Mouse (Mus musculus): ENCODE data around the gene Amotl2.
A peak's percentile ranks its signal among the peaks of the same experiment; 100 is the strongest.

The Amotl2 gene

GRCm38 (mm10) chr9:102719085-102719484 lies 2.6 kb downstream of the Amotl2 start:
- no peak for DNase-seq (ENCODE audit: low spot score in 2 of 2)

- DNase-seq (ENCODE audit: low spot score in 2 of 2) = no peak
Measured at GRCm38 (mm10) chr9:102719936-102720566, 3.6 kb downstream of the Amotl2 start.

GRCm38 (mm10) chr9:102720567-102721167 lies 4.2 kb downstream of the Amotl2 start:
- DNase-seq (ENCODE audit: low spot score in 2 of 2) = no peak

GRCm38 (mm10) chr9:102721406-102721978 lies 5.0 kb downstream of the Amotl2 start:
- no peak for DNase-seq (ENCODE audit: low spot score in 2 of 2)

- DNase-seq (ENCODE audit: low spot score in 2 of 2) = no peak
Measured at GRCm38 (mm10) chr9:102722071-102722561, 5.6 kb downstream of the Amotl2 start.

- DNase-seq (ENCODE audit: low spot score in 2 of 2) = no peak
Measured at GRCm38 (mm10) chr9:102722750-102723149, 6.3 kb downstream of the Amotl2 start.

- DNase-seq (ENCODE audit: low spot score in 2 of 2) = no peak
Measured at GRCm38 (mm10) chr9:102723241-102723709, 6.8 kb downstream of the Amotl2 start.

GRCm38 (mm10) chr9:102723990-102724461 lies 7.6 kb downstream of the Amotl2 start:
- DNase-seq (ENCODE audit: low spot score in 2 of 2) = peak in 1 of 2 experiments; percentile 84

GRCm38 (mm10) chr9:102724942-102725341 lies 8.5 kb downstream of the Amotl2 start:
- no peak for DNase-seq (ENCODE audit: low spot score in 2 of 2)

- DNase-seq (ENCODE audit: low spot score in 2 of 2) = peak; percentile 69 to 88
Measured at GRCm38 (mm10) chr9:102725958-102726654, 9.6 kb downstream of the Amotl2 start.

GRCm38 (mm10) chr9:102726811-102727210 lies 10.3 kb downstream of the Amotl2 start:
- no peak for DNase-seq (ENCODE audit: low spot score in 2 of 2)

- DNase-seq (ENCODE audit: low spot score in 2 of 2) = no peak
Measured at GRCm38 (mm10) chr9:102727662-102728468, 11.4 kb downstream of the Amotl2 start.

- DNase-seq (ENCODE audit: low spot score in 2 of 2) = no peak
Measured at GRCm38 (mm10) chr9:102728469-102728747, 11.9 kb downstream of the Amotl2 start.

- DNase-seq (ENCODE audit: low spot score in 2 of 2) = no peak
Measured at GRCm38 (mm10) chr9:102729093-102729845, 12.8 kb downstream of the Amotl2 start.

- DNase-seq (ENCODE audit: low spot score in 2 of 2) = no peak
Measured at GRCm38 (mm10) chr9:102729876-102730413, 13.5 kb downstream of the Amotl2 start.

- DNase-seq (ENCODE audit: low spot score in 2 of 2) = no peak
Measured at GRCm38 (mm10) chr9:102731044-102731471, 14.6 kb downstream of the Amotl2 start.

GRCm38 (mm10) chr9:102731574-102732175 lies 15.2 kb downstream of the Amotl2 start:
- no peak for DNase-seq (ENCODE audit: low spot score in 2 of 2)

GRCm38 (mm10) chr9:102732326-102732865 lies 15.9 kb downstream of the Amotl2 start:
- DNase-seq (ENCODE audit: low spot score in 2 of 2) = no peak

- no peak for DNase-seq (ENCODE audit: low spot score in 2 of 2)
Measured at GRCm38 (mm10) chr9:102733459-102733858, 17.0 kb downstream of the Amotl2 start.
